Mouse (Mus musculus): ENCODE measurements at regions not wholly inside any gene's neighbourhood (a gene's known extent, or its start where the extent isn't known, plus 50 kb on each side); places are given as distances from the start of the nearest gene placed in this dataset.
A peak's percentile ranks its signal among the peaks of the same experiment; 100 is the strongest.

DNA sequence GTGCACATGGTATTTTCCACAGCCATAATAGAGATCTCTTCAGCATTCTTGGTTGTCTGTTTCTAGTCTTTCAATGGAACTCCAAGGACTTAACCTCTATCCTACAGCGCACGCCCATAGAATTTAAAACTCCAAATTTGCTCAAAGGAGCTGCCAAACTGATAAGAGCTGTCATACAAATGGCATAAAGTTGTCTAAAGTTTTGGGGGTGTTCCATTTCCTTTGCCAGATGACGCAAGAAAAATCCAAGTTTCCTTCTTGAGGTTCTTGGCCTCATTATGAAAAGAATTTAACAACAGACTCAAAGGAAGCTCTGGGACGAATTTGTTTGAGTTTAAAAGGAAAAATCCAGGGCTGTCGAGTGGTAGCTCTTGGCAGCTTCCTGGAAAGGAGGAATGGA, 246.6 kb downstream of the Cxcl12 start:
- no peaks in the 10 kb centered on the region for H3K27me3 ChIP-seq (replicated peaks; ENCODE audit: low read depth, poor library complexity, severe bottlenecking)
- H3K27ac ChIP-seq (replicated peaks), result no peak overlapping the region
- H3K36me3 ChIP-seq (replicated peaks), result no peaks in the 10 kb centered on the region
- H3K4me1 ChIP-seq, result peaks cover 5% of the 10 kb centered on the region; the same call in 1 of the 2 replicates
- no peaks in the 10 kb centered on the region for H3K9me3 ChIP-seq
- 87% methylated on average over 5 of the region's 5 CpGs for WGBS
- H3K4me3 ChIP-seq, result no peak overlapping the region
- no peak for DNase-seq (ENCODE audit: low spot score)

DNA sequence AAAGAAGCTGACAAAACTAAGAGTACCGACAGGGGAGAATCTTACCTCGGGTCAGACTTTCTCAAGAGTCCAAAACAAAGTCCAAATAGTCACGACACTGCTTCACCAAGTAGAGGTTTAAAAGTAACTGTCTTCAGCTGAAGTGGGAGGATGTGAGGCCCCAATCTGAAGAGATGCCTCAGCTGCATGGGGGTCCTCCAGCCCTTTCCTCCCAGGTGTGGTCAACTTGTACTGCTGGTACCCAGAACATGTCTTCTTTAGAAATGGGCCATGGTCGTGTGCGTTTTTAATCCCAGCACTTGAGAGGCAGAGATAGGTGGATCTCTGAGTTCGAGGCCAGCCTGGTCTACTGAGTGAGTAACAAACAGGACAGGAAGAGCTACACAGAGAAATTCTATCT, 247.6 kb downstream of the Cxcl12 start:
- no peaks in the 10 kb centered on the region for H3K9me3 ChIP-seq
- peaks cover 5% of the 10 kb centered on the region; the same call in 1 of the 2 replicates for H3K4me1 ChIP-seq
- H3K4me3 ChIP-seq, result no peak overlapping the region
- DNase-seq (ENCODE audit: low spot score), result no peak
- H3K36me3 ChIP-seq (replicated peaks), result no peaks in the 10 kb centered on the region
- no peak overlapping the region for H3K27ac ChIP-seq (replicated peaks)
- H3K27me3 ChIP-seq (replicated peaks; ENCODE audit: low read depth, poor library complexity, severe bottlenecking), result no peaks in the 10 kb centered on the region
- 87% methylated on average over 6 of the region's 6 CpGs for WGBS

DNA sequence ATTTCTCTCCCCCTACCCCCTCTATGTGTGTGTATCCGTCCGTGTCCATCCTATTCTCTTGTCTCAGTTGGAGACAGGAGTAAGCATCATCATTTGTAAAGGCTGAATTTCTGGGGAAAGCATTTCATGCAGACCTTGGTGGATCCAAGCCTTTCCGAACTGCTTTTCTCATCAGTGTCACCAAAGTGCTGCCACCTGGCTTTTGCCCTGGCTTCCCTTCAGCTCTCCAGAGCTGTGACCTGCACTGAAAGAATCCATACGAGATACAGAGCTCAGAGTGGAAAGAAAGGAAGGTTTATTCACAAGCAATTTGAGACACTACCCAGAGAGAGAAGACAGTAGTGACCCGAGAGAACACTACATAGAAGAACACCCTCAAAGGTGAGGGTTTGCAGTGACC, 248.1 kb downstream of the Cxcl12 start:
- H3K4me1 ChIP-seq, result peaks cover 5% of the 10 kb centered on the region; the same call in 1 of the 2 replicates
- no peaks in the 10 kb centered on the region for H3K9me3 ChIP-seq
- no peaks in the 10 kb centered on the region for H3K36me3 ChIP-seq (replicated peaks)
- H3K27me3 ChIP-seq (replicated peaks; ENCODE audit: low read depth, poor library complexity, severe bottlenecking), result no peaks in the 10 kb centered on the region
- DNase-seq (ENCODE audit: low spot score), result no peak
- 59% methylated on average over 5 of the region's 5 CpGs for WGBS
- no peak overlapping the region for H3K4me3 ChIP-seq
- H3K27ac ChIP-seq (replicated peaks), result 0 out of 2 replicates have a peak overlapping the region, but pooled peaks have one; percentile 30

DNA sequence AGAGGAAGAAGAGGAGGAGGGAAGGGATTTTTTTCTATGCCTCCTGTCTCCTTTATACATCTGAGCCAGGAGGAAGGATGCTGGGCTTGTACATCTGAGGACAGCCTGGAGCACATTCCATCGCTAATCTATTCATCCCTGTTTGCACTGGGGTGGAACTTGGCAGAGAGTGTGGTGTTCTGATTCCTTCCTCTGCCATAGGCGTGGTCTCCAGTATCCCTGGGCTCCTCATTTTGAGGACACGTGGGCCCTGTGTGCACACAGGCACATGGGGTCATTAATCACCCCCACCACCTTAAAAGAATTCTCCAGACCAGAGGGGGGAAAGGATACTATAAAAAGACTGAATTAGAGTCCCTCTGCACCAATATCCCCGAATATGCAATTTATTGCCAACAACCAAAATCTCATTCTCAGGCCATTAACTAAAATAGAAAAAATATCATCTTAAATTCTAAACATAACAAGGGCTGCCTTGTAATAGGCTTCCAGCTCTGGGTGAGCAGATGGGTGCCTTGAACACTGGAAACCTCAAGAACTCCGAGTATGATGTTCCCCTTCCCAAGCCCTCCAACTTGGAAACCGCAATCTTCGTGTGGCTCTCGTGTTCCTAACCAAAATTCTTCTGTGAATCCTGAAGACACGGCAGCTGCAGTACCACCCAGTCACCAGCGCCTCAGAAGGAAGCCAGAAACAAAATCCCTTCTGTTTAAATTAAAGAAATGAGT, 254.7 kb downstream of the Cxcl12 start:
- Histone ChIP-seq H3K27ac (replicated peaks) (no peak overlapping the region), H3K27me3 (replicated peaks; ENCODE audit: low read depth, poor library complexity, severe bottlenecking) (no peaks in the 10 kb centered on the region), H3K9me3 (no peaks in the 10 kb centered on the region), H3K4me3 (no peak overlapping the region), H3K36me3 (replicated peaks) (no peaks in the 10 kb centered on the region), H3K4me1 (peaks cover 17% of the 10 kb centered on the region)
- 69% methylated on average over 10 of the region's 10 CpGs for WGBS
- DNase-seq (ENCODE audit: low spot score), result peak; percentile 8

DNA sequence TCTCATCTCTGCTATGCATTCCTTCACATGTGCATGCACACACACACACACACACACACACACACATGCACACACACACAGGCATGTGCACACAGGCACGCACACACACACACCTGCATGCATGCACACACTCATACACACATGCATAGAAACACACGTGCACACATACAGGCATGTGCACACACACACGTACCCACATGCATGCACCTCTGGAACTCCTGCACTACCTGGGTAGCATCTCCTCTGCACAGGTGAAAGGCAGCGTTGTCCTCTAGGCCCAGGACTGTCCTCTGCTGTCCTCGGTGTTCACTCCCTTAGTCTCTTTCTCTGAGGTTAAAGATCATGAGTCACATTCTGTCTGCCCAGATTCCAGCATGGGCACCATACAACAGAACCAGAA, 258.0 kb downstream of the Cxcl12 start:
- no peak for DNase-seq (ENCODE audit: low spot score)
- H3K4me3 ChIP-seq, result no peak overlapping the region
- WGBS, result 91% methylated on average over 5 of the region's 5 CpGs

DNA sequence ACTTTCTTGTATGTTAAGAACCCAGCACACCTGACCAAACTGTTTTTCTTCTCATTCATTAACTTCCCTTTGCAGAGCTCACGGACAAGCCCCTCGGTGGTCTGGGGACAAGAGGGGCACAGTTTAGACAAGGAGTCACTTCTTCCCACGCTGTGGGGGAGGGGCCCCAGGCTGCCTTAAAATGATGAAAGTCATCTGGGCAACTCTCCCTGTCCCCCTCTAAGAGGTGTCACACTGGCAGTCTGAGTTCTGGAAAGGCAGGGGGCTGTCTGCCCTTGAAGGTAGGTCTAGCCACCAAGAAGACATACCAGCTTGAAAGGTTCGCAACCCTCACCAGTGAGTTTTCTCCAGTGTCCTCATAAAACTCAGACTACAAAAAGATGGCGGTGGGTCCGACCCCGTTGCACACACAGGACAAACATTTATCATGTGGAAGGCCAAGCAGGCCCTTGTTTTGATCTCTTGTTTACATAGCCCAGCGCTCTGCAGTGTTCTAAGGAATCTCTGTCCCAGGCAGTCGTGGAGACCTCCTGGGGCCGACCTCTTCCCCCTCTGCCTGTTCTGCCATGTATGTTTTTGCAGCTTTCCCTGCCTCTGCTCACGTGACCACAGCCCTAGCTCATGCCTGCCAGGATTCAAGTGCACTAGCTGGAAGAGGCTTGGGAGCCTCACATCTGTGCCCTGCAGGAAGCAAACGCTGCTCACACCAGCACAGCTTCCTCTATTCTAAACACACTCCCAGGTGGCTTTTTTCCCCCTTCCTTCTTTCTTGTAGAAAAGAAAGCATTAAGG, 259.2 kb downstream of the Cxcl12 start:
- Histone ChIP-seq H3K27ac (replicated peaks) (peak overlapping the region; percentile 81), H3K27me3 (replicated peaks; ENCODE audit: low read depth, poor library complexity, severe bottlenecking) (no peaks in the 10 kb centered on the region), H3K9me3 (no peaks in the 10 kb centered on the region), H3K4me1 (peaks cover 57% of the 10 kb centered on the region), H3K4me3 (no peak overlapping the region), H3K36me3 (replicated peaks) (no peaks in the 10 kb centered on the region)
- WGBS, result 27% methylated on average over 12 of the region's 12 CpGs
- peak; percentile 72 for DNase-seq (ENCODE audit: low spot score)

More for the DNA sequence above, 258.0 kb downstream of the Cxcl12 start:
- no peaks in the 10 kb centered on the region for H3K36me3 ChIP-seq (replicated peaks)
- H3K4me1 ChIP-seq, result peaks cover 45% of the 10 kb centered on the region
- no peak overlapping the region for H3K27ac ChIP-seq (replicated peaks)
- no peaks in the 10 kb centered on the region for H3K27me3 ChIP-seq (replicated peaks; ENCODE audit: low read depth, poor library complexity, severe bottlenecking)
- no peaks in the 10 kb centered on the region for H3K9me3 ChIP-seq

DNA sequence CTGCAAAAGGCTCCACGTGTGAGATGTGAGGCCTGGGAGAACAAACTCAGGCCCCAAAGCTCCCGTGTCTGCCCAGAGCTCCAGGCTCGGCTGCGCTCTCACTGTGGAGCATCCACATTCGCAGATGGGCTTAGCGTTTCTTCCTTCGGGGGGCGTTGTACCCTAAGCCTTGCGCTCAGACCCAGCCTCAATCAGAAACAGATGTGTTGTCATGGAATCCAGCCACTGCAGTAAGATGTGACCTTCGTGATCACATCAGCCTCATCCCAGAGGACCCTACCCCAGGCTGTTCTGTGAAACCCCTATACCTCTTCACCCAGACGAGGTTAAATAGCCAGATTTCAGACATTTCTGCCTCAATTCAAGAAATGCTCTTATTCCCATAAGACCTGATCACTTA, 260.1 kb downstream of the Cxcl12 start:
- DNase-seq (ENCODE audit: low spot score), result peak; percentile 82
- H3K4me3 ChIP-seq, result no peak overlapping the region
- no peaks in the 10 kb centered on the region for H3K36me3 ChIP-seq (replicated peaks)
- no peaks in the 10 kb centered on the region for H3K9me3 ChIP-seq
- no peaks in the 10 kb centered on the region for H3K27me3 ChIP-seq (replicated peaks; ENCODE audit: low read depth, poor library complexity, severe bottlenecking)
- 37% methylated on average over 11 of the region's 11 CpGs for WGBS
- peak overlapping the region; percentile 81 for H3K27ac ChIP-seq (replicated peaks)
- H3K4me1 ChIP-seq, result peaks cover 57% of the 10 kb centered on the region

DNA sequence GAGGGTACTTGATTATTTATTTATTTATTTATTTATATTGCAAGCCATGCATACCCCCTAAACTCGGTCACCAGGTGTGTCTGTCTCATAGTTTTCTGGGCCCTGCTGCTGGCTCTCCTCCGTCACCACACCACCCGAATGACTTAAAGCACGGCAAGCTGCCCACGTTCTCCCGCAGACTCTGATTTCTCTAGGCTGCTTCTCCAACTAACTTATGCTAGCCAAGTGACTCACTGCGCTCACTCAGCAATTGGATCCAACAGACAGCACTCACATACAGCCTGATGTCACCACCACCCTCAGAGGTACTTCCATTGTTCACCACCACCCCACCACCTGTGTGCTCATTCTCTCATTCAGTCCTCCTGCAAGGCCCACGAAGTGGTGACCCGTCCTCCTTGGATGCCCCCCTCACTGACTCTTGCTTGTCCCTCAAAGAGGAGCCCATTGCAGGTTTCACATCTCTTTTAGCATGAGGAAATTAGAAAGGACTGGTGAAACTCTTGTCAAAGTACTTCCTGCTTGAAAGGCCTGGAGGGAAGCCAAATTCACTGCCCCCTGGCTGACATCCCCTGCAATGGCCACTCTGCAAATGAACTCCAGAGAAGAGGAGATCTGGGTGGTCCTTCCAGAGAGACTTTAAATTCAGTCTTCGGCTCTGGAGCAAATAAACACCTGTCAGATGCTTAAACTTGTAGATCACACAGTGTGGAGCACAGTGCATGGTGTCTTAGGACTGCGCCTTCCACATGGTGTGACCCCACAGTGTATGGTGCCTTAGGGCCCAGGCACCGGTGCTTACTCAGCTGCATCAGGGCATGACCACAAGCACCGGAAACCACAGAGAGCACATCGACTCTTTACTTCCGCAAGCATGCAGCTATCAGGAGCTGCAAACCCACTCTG, 262.8 kb downstream of the Cxcl12 start:
- Histone ChIP-seq H3K27ac (replicated peaks) (peak overlapping the region; percentile 75), H3K9me3 (no peaks in the 10 kb centered on the region), H3K27me3 (replicated peaks; ENCODE audit: low read depth, poor library complexity, severe bottlenecking) (no peaks in the 10 kb centered on the region), H3K36me3 (replicated peaks) (no peaks in the 10 kb centered on the region), H3K4me3 (no peak overlapping the region), H3K4me1 (peaks cover 73% of the 10 kb centered on the region)
- peak; percentile 66 for DNase-seq (ENCODE audit: low spot score)
- WGBS, result 66% methylated on average over 15 of the region's 15 CpGs

DNA sequence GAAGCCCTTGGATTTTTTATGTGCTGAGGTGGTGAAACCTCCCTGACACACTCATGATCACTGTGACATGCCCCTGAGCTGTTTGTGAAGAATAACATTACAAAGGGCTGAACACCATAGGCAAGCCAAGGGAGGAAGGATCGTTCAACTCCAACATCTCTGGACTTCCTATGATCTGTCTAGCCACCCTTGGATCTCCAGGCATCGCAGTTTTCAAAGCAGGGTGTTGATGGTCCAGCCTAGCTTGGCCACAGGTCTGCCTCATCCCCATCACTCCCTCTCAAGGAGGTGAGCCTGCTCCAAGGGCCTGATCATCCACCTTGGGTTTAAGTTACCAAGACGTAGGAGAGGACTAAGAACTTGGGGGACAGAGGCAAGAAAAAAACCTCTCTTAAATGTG, 268.5 kb downstream of the Cxcl12 start:
- H3K4me3 ChIP-seq, result no peak overlapping the region
- peaks cover 35% of the 10 kb centered on the region for H3K4me1 ChIP-seq
- peak; percentile 6 for DNase-seq (ENCODE audit: low spot score)
- no peaks in the 10 kb centered on the region for H3K36me3 ChIP-seq (replicated peaks)
- H3K27me3 ChIP-seq (replicated peaks; ENCODE audit: low read depth, poor library complexity, severe bottlenecking), result no peaks in the 10 kb centered on the region
- no peak overlapping the region for H3K27ac ChIP-seq (replicated peaks)
- 83% methylated on average over 3 of the region's 3 CpGs for WGBS
- no peaks in the 10 kb centered on the region for H3K9me3 ChIP-seq

DNA sequence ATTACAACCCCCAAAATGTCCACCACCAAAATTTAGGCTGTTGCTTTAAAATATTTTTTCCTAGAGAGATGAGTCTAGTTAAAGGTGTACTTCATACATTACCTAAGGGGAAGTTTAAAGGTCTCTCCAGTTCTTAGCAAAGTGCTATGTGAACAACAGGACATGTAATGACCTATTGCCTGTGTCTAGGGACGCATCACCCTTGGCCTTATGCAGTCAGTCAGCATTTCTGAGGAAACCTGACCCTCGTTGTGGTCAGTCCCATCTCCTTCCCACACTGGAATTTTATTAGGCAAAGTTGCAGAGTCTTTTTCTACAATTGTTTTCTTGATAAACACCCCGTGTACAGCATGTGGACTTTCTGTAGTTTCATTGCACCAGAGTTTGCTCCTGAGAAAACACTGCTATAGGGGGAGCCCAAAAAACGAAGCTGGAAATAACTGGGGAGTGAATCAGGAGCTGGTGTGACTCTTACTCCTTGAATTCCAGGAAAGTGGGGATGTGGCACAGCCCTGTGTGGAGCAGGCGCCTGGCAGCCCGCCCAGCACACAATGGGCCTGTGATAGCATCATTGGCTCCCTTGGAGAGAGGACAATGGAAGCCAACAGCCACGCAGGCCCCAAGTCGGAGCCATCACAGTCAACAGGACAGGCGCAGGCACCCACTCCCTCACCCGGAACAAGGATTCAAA, 269.2 kb downstream of the Cxcl12 start:
- Histone ChIP-seq H3K9me3 (no peaks in the 10 kb centered on the region), H3K4me3 (no peak overlapping the region), H3K4me1 (peaks cover 28% of the 10 kb centered on the region), H3K27me3 (replicated peaks; ENCODE audit: low read depth, poor library complexity, severe bottlenecking) (no peaks in the 10 kb centered on the region), H3K36me3 (replicated peaks) (no peaks in the 10 kb centered on the region), H3K27ac (replicated peaks) (peak overlapping the region; percentile 49; the same call in 1 of the 2 replicates)
- DNase-seq (ENCODE audit: low spot score), result no peak
- WGBS, result 64% methylated on average over 10 of the region's 10 CpGs

DNA sequence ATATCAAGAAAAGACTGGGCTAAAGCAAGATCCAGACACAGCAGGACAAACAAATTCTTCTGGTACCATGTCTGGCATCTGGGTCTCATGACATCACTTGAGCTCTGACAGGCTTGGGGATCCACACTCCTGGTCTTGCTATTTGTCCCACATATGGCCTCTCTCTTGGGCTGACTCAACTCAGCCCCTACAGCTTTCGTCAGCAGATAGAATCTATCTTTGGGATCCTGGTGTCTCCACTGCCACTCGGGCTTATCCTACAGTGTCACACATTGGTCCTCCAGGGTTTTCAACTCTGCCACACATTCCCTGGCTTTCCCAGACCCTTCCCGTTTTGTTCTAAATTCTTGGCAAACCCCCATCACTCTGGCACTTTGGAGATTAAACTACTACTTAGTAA, 280.3 kb downstream of the Cxcl12 start:
- H3K27me3 ChIP-seq (replicated peaks; ENCODE audit: low read depth, poor library complexity, severe bottlenecking), result no peaks in the 10 kb centered on the region; the same call in 1 of the 2 replicates
- H3K9me3 ChIP-seq, result no peaks in the 10 kb centered on the region
- H3K27ac ChIP-seq (replicated peaks), result no peak overlapping the region
- WGBS, result 89% methylated on average over 3 of the region's 3 CpGs
- no peak for DNase-seq (ENCODE audit: low spot score)
- H3K4me1 ChIP-seq, result no peaks in the 10 kb centered on the region
- H3K4me3 ChIP-seq, result no peak overlapping the region
- no peaks in the 10 kb centered on the region for H3K36me3 ChIP-seq (replicated peaks)

DNA sequence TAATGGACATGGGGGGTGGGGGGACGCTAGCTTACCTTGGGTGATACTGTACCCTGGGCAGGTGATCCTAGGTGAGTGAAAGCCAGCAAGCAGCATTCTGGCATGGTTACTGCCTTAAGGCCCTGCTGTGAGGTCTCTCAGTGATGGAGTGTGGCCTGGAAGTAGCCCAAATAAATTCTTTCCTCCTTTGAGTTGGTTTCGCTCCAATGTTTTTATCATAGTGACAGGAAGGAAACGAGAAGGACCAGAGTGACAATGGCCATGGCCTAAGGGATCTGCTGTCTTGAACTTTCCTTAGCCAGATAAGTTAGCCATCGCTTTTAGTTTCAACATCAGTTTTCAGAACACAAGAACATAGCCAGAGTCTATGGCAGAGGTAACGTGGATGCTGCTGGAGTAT, 282.7 kb downstream of the Cxcl12 start:
- DNase-seq (ENCODE audit: low spot score), result no peak
- WGBS, result 86% methylated on average over 5 of the region's 5 CpGs
- no peak overlapping the region for H3K4me3 ChIP-seq
- no peaks in the 10 kb centered on the region for H3K36me3 ChIP-seq (replicated peaks)
- H3K27me3 ChIP-seq (replicated peaks; ENCODE audit: low read depth, poor library complexity, severe bottlenecking), result no peaks in the 10 kb centered on the region; the same call in 1 of the 2 replicates
- H3K9me3 ChIP-seq, result no peaks in the 10 kb centered on the region
- H3K27ac ChIP-seq (replicated peaks), result no peak overlapping the region
- H3K4me1 ChIP-seq, result no peaks in the 10 kb centered on the region

Data from embryonic facial prominence, embryonic 10.5 days (tissue).